Mouse (Mus musculus): Measurements from ENCODE around the gene 6330409D20Rik. TPM values are rescaled to one million over a fixed set of nuclear protein-coding genes. Genes with fewer than 3 reads are reported as not detected.
A peak's percentile ranks its signal among the peaks of the same experiment; 100 is the strongest.

Gene 6330409D20Rik
- total RNA-seq, 4 experiments from 2014 or later: 2.0 to 2.8 (median 2.3) TPM

GRCm38 (mm10) chr2:32757056-32757845 lies 16.4 kb upstream of the 6330409D20Rik start, which contains the start of gene Tor2a:
Gene Tor2a, plus strand, starts transcription at chr2:32757234.
- peak; percentile 87 to 96 for DNase-seq (ENCODE audit: low spot score in 2 of 2)

GRCm38 (mm10) chr2:32756674-32757055 lies 15.8 kb upstream of the 6330409D20Rik start:
- no peak for DNase-seq (ENCODE audit: low spot score in 2 of 2)

- DNase-seq (ENCODE audit: low spot score in 2 of 2): no peak
Measured at GRCm38 (mm10) chr2:32752181-32752580, 11.4 kb upstream of the 6330409D20Rik start.

GRCm38 (mm10) chr2:32751665-32752033 lies 10.8 kb upstream of the 6330409D20Rik start:
- no peak for DNase-seq (ENCODE audit: low spot score in 2 of 2)

GRCm38 (mm10) chr2:32750887-32751664 lies 10.3 kb upstream of the 6330409D20Rik start:
- DNase-seq (ENCODE audit: low spot score in 2 of 2): no peak

- DNase-seq (ENCODE audit: low spot score in 2 of 2): no peak
Measured at GRCm38 (mm10) chr2:32750199-32750598, 9.4 kb upstream of the 6330409D20Rik start.

GRCm38 (mm10) chr2:32749082-32749481 lies 8.3 kb upstream of the 6330409D20Rik start:
- no peak for DNase-seq (ENCODE audit: low spot score in 2 of 2)

GRCm38 (mm10) chr2:32744272-32744982 lies 3.6 kb upstream of the 6330409D20Rik start:
- no peak for DNase-seq (ENCODE audit: low spot score in 2 of 2)

- DNase-seq (ENCODE audit: low spot score in 2 of 2): peak; percentile 65 to 85
Measured at GRCm38 (mm10) chr2:32742173-32742531, 1.3 kb upstream of the 6330409D20Rik start.

GRCm38 (mm10) chr2:32741273-32742172 lies 707 bp upstream of the 6330409D20Rik start:
- peak in 1 of 2 experiments; percentile 31 for DNase-seq (ENCODE audit: low spot score in 2 of 2)

- no peak for DNase-seq (ENCODE audit: low spot score in 2 of 2)
Measured at GRCm38 (mm10) chr2:32739311-32739710, 1.5 kb downstream of the 6330409D20Rik start.

GRCm38 (mm10) chr2:32737008-32737407 lies 3.8 kb downstream of the 6330409D20Rik start:
- no peak for DNase-seq (ENCODE audit: low spot score in 2 of 2)

- no peak for DNase-seq (ENCODE audit: low spot score in 2 of 2)
Measured at GRCm38 (mm10) chr2:32736306-32736829, 4.4 kb downstream of the 6330409D20Rik start.

- DNase-seq (ENCODE audit: low spot score in 2 of 2): no peak
Measured at GRCm38 (mm10) chr2:32734933-32735332, 5.9 kb downstream of the 6330409D20Rik start.

GRCm38 (mm10) chr2:32734480-32734879 lies 6.3 kb downstream of the 6330409D20Rik start:
- no peak for DNase-seq (ENCODE audit: low spot score in 2 of 2)

GRCm38 (mm10) chr2:32732695-32733094 lies 8.1 kb downstream of the 6330409D20Rik start:
- no peak for DNase-seq (ENCODE audit: low spot score in 2 of 2)

GRCm38 (mm10) chr2:32731911-32732310 lies 8.9 kb downstream of the 6330409D20Rik start:
- no peak for DNase-seq (ENCODE audit: low spot score in 2 of 2)

GRCm38 (mm10) chr2:32730854-32731253 lies 10.0 kb downstream of the 6330409D20Rik start:
- DNase-seq (ENCODE audit: low spot score in 2 of 2): no peak

- no peak for DNase-seq (ENCODE audit: low spot score in 2 of 2)
Measured at GRCm38 (mm10) chr2:32729547-32729946, 11.3 kb downstream of the 6330409D20Rik start.

- DNase-seq (ENCODE audit: low spot score in 2 of 2): no peak
Measured at GRCm38 (mm10) chr2:32728463-32728862, 12.4 kb downstream of the 6330409D20Rik start.

- peak; percentile 51 to 82 for DNase-seq (ENCODE audit: low spot score in 2 of 2)
Measured at GRCm38 (mm10) chr2:32727435-32727834, 13.4 kb downstream of the 6330409D20Rik start.
